17 mouse cellular contexts compared by ENCODE assay signal in genomic region chr8:115429291-115429883, GRCm38 (mm10).
DNase-seq lines count a peak whose midpoint lies in the region; ATAC-seq and TF ChIP-seq lines count a peak whose summit lies in the region.
"Had no signal": no experiment of that assay in that cellular context is flagged by ENCODE, and none has a peak within 500 bp of the region (broad histone marks: within the 10 kb centered on the region; RNA-seq: fewer than 3 reads in every experiment).

No protein-coding gene starts in this region.

- no peak overlapping the region for H3K4me3 ChIP-seq in layer of hippocampus, adult 2 months
- H3K4me3 ChIP-seq: embryonic facial prominence, embryonic 12.5 days; midbrain, embryonic 12.5 days; neural tube, embryonic 15.5 days had no signal

- H3K27ac ChIP-seq in layer of hippocampus, adult 2 months, result no peak overlapping the region
- H3K27ac ChIP-seq: embryonic facial prominence, embryonic 12.5 days; hindbrain, embryonic 14.5 days; midbrain, embryonic 12.5 days; neural tube, embryonic 15.5 days had no signal

- ATAC-seq in monocyte, adult 5-6 weeks (replicated peaks; ENCODE audit: insufficient number of reproducible peaks, low FRiP score, low TSS enrichment, poor library complexity, severe bottlenecking), result peak; percentile 33
- ATAC-seq: intestine, postnatal 0 days had no signal

- no peak for TF ChIP-seq CTCF in layer of hippocampus, adult 2 months (conservative IDR thresholded peaks at IDR 0.05)

- peak; percentile 64 for DNase-seq in adrenal gland, adult 2 months
- no peak for DNase-seq in adrenal gland, postnatal 4 days (ENCODE audit: low spot score in 2 of 2)
- peak; percentile 85 for DNase-seq in heart, adult 11 months
- no peak for DNase-seq in heart, postnatal 4 days
- peak; percentile 23 for DNase-seq in layer of hippocampus, adult 9-11 months
- no peak for DNase-seq in layer of hippocampus, adult 2 months (ENCODE audit: low spot score in 2 of 2)
- no peak for DNase-seq in urinary bladder, postnatal 4 days (ENCODE audit: low spot score in 2 of 2)
- DNase-seq: kidney, postnatal 25 days; lung, adult 2 months; lung, postnatal 36 days; thymus, postnatal 25 days had no signal

Comparison
In these comparisons a context has a peak if more than half of its experiments do, and no peak if none do; other contexts are left out.
1. DNase-seq: peak in adrenal gland, adult 2 months (single experiment), heart, adult 11 months (single experiment) and layer of hippocampus, adult 9-11 months (single experiment); none in adrenal gland, postnatal 4 days (0 of 2), heart, postnatal 4 days (single experiment), layer of hippocampus, adult 2 months (0 of 2) and urinary bladder, postnatal 4 days (0 of 2).